Mouse (Mus musculus) regulatory T cell (primary cell): ENCODE measurements around the gene Gstm7.
"Not testable (repeated sequence)": the region's sequence is repeated elsewhere in the genome, so short reads cannot be mapped to it uniquely, and the experiment has no call there.

ENCODE experiments used
- in situ Hi-C: fragments of 300-600 bp; cut with MboI, MseI; formaldehyde crosslinking; loops from one replicate; pipeline ENCODE4 v1.15.1; 2025; ENCODE audit warnings: high pct_unique_total_duplicates

Gene Gstm7

GRCm38 (mm10) chr3:107935888-107936287 lies 4.3 kb upstream of the Gstm7 start:
- in situ Hi-C loops, result no loop called here

- in situ Hi-C loops, result no loop called here
Observed at GRCm38 (mm10) chr3:107935268-107935667, 3.7 kb upstream of the Gstm7 start.

GRCm38 (mm10) chr3:107932128-107932527 lies 511 bp upstream of the Gstm7 start:
- in situ Hi-C loops, result no loop called here

- in situ Hi-C loops, result no loop called here
Observed at GRCm38 (mm10) chr3:107931134-107931533, 483 bp downstream of the Gstm7 start.

GRCm38 (mm10) chr3:107929731-107930130 lies 1.9 kb downstream of the Gstm7 start:
- in situ Hi-C loops, result loop anchor here (10.0 kb wide), 1 partner anchor 225 kb away; the partner anchor contains the start of gene Gpr61

- in situ Hi-C loops, result loop anchor here (10.0 kb wide), 1 partner anchor 226 kb away; the partner anchor contains the start of gene Gpr61
Observed at GRCm38 (mm10) chr3:107929243-107929642, 2.4 kb downstream of the Gstm7 start.

GRCm38 (mm10) chr3:107928691-107929090 lies 2.9 kb downstream of the Gstm7 start:
- in situ Hi-C loops, result loop anchor here (10.0 kb wide), 1 partner anchor 226 kb away; the partner anchor contains the start of gene Gpr61

- in situ Hi-C loops, result loop anchor here (10.0 kb wide), 1 partner anchor 227 kb away; the partner anchor contains the start of gene Gpr61
Observed at GRCm38 (mm10) chr3:107927841-107928240, 3.8 kb downstream of the Gstm7 start.

- in situ Hi-C loops, result loop anchor here (10.0 kb wide), 1 partner anchor 229 kb away; the partner anchor contains the start of gene Gpr61
Observed at GRCm38 (mm10) chr3:107925335-107925734, 6.3 kb downstream of the Gstm7 start.

GRCm38 (mm10) chr3:107920348-107920747 lies 11.3 kb downstream of the Gstm7 start:
- in situ Hi-C loops, result loop anchor here (10.0 kb wide), 1 partner anchor 234 kb away; the partner anchor contains the start of gene Gpr61

- in situ Hi-C loops, result no loop called here
Observed at GRCm38 (mm10) chr3:107917783-107918408, 13.7 kb downstream of the Gstm7 start.

GRCm38 (mm10) chr3:107917097-107917496 lies 14.5 kb downstream of the Gstm7 start:
- in situ Hi-C loops, result no loop called here

GRCm38 (mm10) chr3:107916674-107917073 lies 14.9 kb downstream of the Gstm7 start:
- in situ Hi-C loops, result no loop called here

- in situ Hi-C loops, result no loop called here
Observed at GRCm38 (mm10) chr3:107905942-107906341, 25.7 kb downstream of the Gstm7 start.

- in situ Hi-C loops, result no loop called here
Observed at GRCm38 (mm10) chr3:107900955-107901673, 30.5 kb downstream of the Gstm7 start.

GRCm38 (mm10) chr3:107898691-107899090 lies 32.9 kb downstream of the Gstm7 start:
- in situ Hi-C loops, result no loop called here

GRCm38 (mm10) chr3:107895720-107896569 lies 35.7 kb downstream of the Gstm7 start, which contains the start of gene Gstm5:
Gene Gstm5 (plus strand): TSS chr3:107895821.
- in situ Hi-C loops, result no loop called here

GRCm38 (mm10) chr3:107895194-107895719 lies 36.4 kb downstream of the Gstm7 start:
- in situ Hi-C loops, result no loop called here

- in situ Hi-C loops, result not testable (repeated sequence)
Observed at GRCm38 (mm10) chr3:107889236-107889635, 42.4 kb downstream of the Gstm7 start.

- in situ Hi-C loops, result no loop called here
Observed at GRCm38 (mm10) chr3:107887674-107888495, 43.7 kb downstream of the Gstm7 start.
